In the genomic region with DNA sequence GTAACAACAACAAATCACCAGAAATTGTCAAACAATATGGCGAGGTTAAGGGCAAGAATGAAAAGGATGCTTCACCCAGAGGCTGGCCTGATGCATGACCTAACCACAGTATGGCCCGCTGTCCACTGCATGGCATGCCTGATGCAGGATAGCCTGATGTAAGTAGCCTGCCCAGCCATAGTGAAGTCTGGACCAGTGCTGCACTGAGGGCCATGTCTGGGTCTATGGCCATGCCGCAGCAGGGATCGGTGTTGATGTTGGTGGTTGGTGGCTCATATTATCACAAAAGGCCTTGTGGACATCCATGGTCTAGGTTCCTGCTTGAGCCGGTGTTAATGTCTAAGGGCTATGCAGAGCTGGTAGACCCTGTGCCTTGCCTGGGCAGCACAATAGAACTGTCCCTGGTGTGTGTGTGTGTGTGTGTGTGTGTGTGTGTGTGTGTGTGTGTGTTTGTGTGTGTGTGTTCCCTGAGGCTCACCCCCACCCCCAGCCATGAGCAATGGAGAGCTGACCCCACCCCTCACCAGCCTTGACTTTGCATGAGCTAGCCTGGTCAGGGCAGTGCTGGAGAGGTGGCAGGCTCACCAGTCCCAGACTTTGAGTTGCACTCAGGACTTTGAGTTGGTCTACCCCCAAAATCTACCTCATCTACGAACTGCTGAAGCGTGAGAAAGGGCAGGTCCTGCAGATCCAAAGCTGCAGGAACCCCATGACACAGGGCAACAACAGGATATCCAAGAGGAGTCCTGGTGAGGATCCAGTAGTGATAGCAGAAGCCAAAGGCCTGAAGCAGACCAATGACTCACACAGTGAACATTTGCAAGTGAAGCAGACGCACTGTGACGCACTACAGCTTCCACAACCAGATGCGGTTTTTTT, we compare ENCODE assay signal across 8 mouse cellular contexts. TPM values are rescaled to one million over a fixed set of nuclear protein-coding genes. Genes with fewer than 3 reads are reported as not detected.
A peak's percentile ranks its signal among the peaks of the same experiment; 100 is the strongest.
DNase-seq lines count a peak whose midpoint lies in the region; ATAC-seq and TF ChIP-seq lines count a peak whose summit lies in the region.

No protein-coding gene starts in this region.

- intact Hi-C loops in left cerebral cortex, postnatal 14 days (cut with DNase I), result loop anchor here (1.0 to 2.0 kb wide), 2 partner anchors 190 to 320 kb away; no protein-coding TSS in a partner anchor

- H3K4me2 ChIP-seq in hindbrain, embryonic 11.5 days (replicated peaks; ENCODE audit: low read depth, low read length), result no peak overlapping the region
- no peak overlapping the region for H3K4me2 ChIP-seq in limb, embryonic 11.5 days (ENCODE audit: low read depth, severe bottlenecking)

- H3K4me1 ChIP-seq in hindbrain, embryonic 11.5 days (replicated peaks; ENCODE audit: control insufficient read depth, insufficient read depth, low read length), result no peaks in the 10 kb centered on the region
- peaks cover 6% of the 10 kb centered on the region for H3K4me1 ChIP-seq in hindbrain, embryonic 10.5 days (replicated peaks)
- 0 out of 2 replicates have a peak, but pooled peaks cover 4% of the 10 kb centered on the region for H3K4me1 ChIP-seq in limb, embryonic 11.5 days (ENCODE audit: control insufficient read depth, insufficient read depth, low read length)
- H3K4me1 ChIP-seq in cerebellum, adult 2 months (ENCODE audit: control insufficient read depth, insufficient read depth, low read length), result no peaks in the 10 kb centered on the region

- TF ChIP-seq CTCF in Patski (IDR thresholded peaks at IDR 0.05), result no peak
- no peak for TF ChIP-seq CTCF in cerebellum, adult 2 months (IDR thresholded peaks at IDR 0.05; ENCODE audit: borderline replicate concordance, insufficient read depth, low read depth, low read length)

- CTCF ChIA-PET in Patski (lab: Charles Lee), result interaction anchor here (0.6 to 4.5 kb wide), 33 partner anchors 8 to 378 kb away, joined by 3 to 66 read pairs (median 4); a partner anchor contains a TSS

- H3K4me3 ChIP-seq in hindbrain, embryonic 11.5 days (ENCODE audit: low read depth, low read length), result no peak overlapping the region
- no peak overlapping the region for H3K4me3 ChIP-seq in hindbrain, embryonic 10.5 days
- no peak overlapping the region for H3K4me3 ChIP-seq in limb, embryonic 11.5 days (ENCODE audit: low read depth, low read length)
- H3K4me3 ChIP-seq in cerebellum, adult 2 months (replicated peaks; ENCODE audit: insufficient read depth, low read depth, low read length), result no peak overlapping the region

- POLR2A ChIA-PET in Patski (lab: Charles Lee), result interaction anchor here (0.6 to 1.7 kb wide), 6 partner anchors 9 to 337 kb away, joined by 3 to 7 read pairs (median 3); no protein-coding TSS in a partner anchor

- no peak for DNase-seq in hindbrain, embryonic 11.5 days (ENCODE audit: low spot score)
- DNase-seq in hindbrain, embryonic 10.5 days (ENCODE audit: low spot score), result no peak
- peak; percentile 83 for DNase-seq in Patski (ENCODE audit: low read depth, low spot score)
- DNase-seq in heart, adult 8-10 months (ENCODE audit: low spot score), result peak; percentile 66
- DNase-seq in limb, embryonic 11.5 days (ENCODE audit: low spot score), result no peak
- DNase-seq in cerebellum, adult 2 months, result no peak
- DNase-seq in left cerebral cortex, postnatal 14 days (ENCODE audit: low spot score in 2 of 2), result no peak
- DNase-seq in Muller cell, postnatal 12 days (ENCODE audit: inconsistent ontology term), result no peak

- no peaks in the 10 kb centered on the region for H3K36me3 ChIP-seq in hindbrain, embryonic 11.5 days (ENCODE audit: control insufficient read depth, insufficient read depth, low read length)
- no peaks in the 10 kb centered on the region for H3K36me3 ChIP-seq in hindbrain, embryonic 10.5 days
- no peaks in the 10 kb centered on the region for H3K36me3 ChIP-seq in limb, embryonic 11.5 days (ENCODE audit: control insufficient read depth, insufficient read depth, low read length)

- H3K27me3 ChIP-seq in hindbrain, embryonic 11.5 days (ENCODE audit: control insufficient read depth, insufficient read depth, low read length), result no peaks in the 10 kb centered on the region
- 0 out of 2 replicates have a peak, but pooled peaks cover 4% of the 10 kb centered on the region for H3K27me3 ChIP-seq in hindbrain, embryonic 10.5 days (ENCODE audit: insufficient read depth, poor library complexity, severe bottlenecking)
- peaks cover 4% of the 10 kb centered on the region for H3K27me3 ChIP-seq in Patski
- no peaks in the 10 kb centered on the region for H3K27me3 ChIP-seq in limb, embryonic 11.5 days (ENCODE audit: control insufficient read depth, insufficient read depth, low read length)
- H3K27me3 ChIP-seq in cerebellum, adult 2 months (ENCODE audit: control insufficient read depth, insufficient read depth, low read length), result no peaks in the 10 kb centered on the region

- 80% methylated on average over 10 of the region's 10 CpGs for WGBS in hindbrain, embryonic 11.5 days
- 71% methylated on average over 10 of the region's 10 CpGs for whole genome bisulfite sequencing in hindbrain, embryonic 10.5 days
- 77% methylated on average over 10 of the region's 10 CpGs for WGBS in limb, embryonic 11.5 days
- 86% methylated on average over 10 of the region's 10 CpGs for WGBS in cerebellum, adult 2 months

- TF ChIP-seq POLR2A in cerebellum, adult 2 months (IDR thresholded peaks at IDR 0.05; ENCODE audit: borderline replicate concordance, insufficient read depth, low read length), result no peak

- ATAC-seq in hindbrain, embryonic 11.5 days (ENCODE audit: low FRiP score), result peak; percentile 49; the same call in 1 of the 2 replicates
- peak; percentile 57 for ATAC-seq in Patski
- 0 out of 2 replicates have a peak, but pooled peaks have one; percentile 42 for ATAC-seq in limb, embryonic 11.5 days (ENCODE audit: insufficient number of reproducible peaks, low FRiP score, low TSS enrichment, low read depth)

- no peaks in the 10 kb centered on the region for H3K9me3 ChIP-seq in hindbrain, embryonic 11.5 days (ENCODE audit: control insufficient read depth, low read length)
- no peaks in the 10 kb centered on the region for H3K9me3 ChIP-seq in hindbrain, embryonic 10.5 days
- no peaks in the 10 kb centered on the region for H3K9me3 ChIP-seq in limb, embryonic 11.5 days (ENCODE audit: control insufficient read depth, low read length)

- no peak overlapping the region for H3K9ac ChIP-seq in hindbrain, embryonic 11.5 days (ENCODE audit: low read depth, low read length)
- no peak overlapping the region for H3K9ac ChIP-seq in limb, embryonic 11.5 days (ENCODE audit: low read length)

- H3K27ac ChIP-seq in hindbrain, embryonic 11.5 days (ENCODE audit: low read depth, low read length), result no peak overlapping the region
- no peak overlapping the region for H3K27ac ChIP-seq in hindbrain, embryonic 10.5 days
- no peak overlapping the region for H3K27ac ChIP-seq in limb, embryonic 11.5 days (replicated peaks; ENCODE audit: low read depth, low read length)
- no peak overlapping the region for H3K27ac ChIP-seq in cerebellum, adult 2 months (ENCODE audit: insufficient read depth, low read length)

- in situ Hi-C loops in Patski (cut with MboI; ENCODE audit: low pct_unique_long_range_greater_than_20kb), result loop anchor here (5.0 to 10.0 kb wide), 2 partner anchors 322 to 520 kb away; no protein-coding TSS in a partner anchor

RNA-seq across cellular contexts. Expression of a gene that starts 7.0 kb away (rescaled TPM):
- 0.14 TPM in 1 of 2 replicates, not detected in the other for polyA plus RNA-seq in hindbrain, embryonic 11.5 days (2014; fragmentation: Nextera tagmentation; extraction: Ambion mirVana)
- 0.21 and 0.35 TPM in 2 replicates for polyA plus RNA-seq in hindbrain, embryonic 10.5 days (2016; fragmentation: Nextera tagmentation; extraction: Ambion mirVana)
- not detected for polyA plus RNA-seq in Patski (2021)
- total RNA-seq in heart, adult 8-10 months (2022), result 1 to 10 TPM in 1 of 4 experiments, under 1 TPM in 2, not detected in 1; 0.54 to 1.2 (median 1.00) TPM
- polyA plus RNA-seq in limb, embryonic 11.5 days (2014; fragmentation: Nextera tagmentation; extraction: Ambion mirVana), result not detected in 2 replicates
- polyA plus RNA-seq in cerebellum, adult 2 months (2012; rRNA removed), result 0.08 and 0.13 TPM in 2 replicates
- not detected for total RNA-seq in left cerebral cortex, postnatal 14 days (2021)

Comparison
In these comparisons a context has a peak if more than half of its experiments do, and no peak if none do; other contexts are left out.
1. DNase-seq: peak in Patski (single experiment) and heart, adult 8-10 months (single experiment); none in hindbrain, embryonic 11.5 days (single experiment), hindbrain, embryonic 10.5 days (single experiment), limb, embryonic 11.5 days (single experiment), cerebellum, adult 2 months (0 of 2), left cerebral cortex, postnatal 14 days (0 of 2) and Muller cell, postnatal 12 days (single experiment).
2. Peak in every context shown above with its lines, with median percentiles within 50 percentile points of each other: ATAC-seq.